Mouse (Mus musculus) hindbrain, embryonic 10.5 days (tissue): Measurements from ENCODE around the gene Cntd1. TPM values are rescaled to one million over a fixed set of nuclear protein-coding genes. Genes with fewer than 3 reads are reported as not detected.

Experiments
- DNase-seq: peaks from one replicate; pipeline ENCODE4 v3.0.0-alpha.2; 2017; ENCODE audit warnings: low spot score
- H3K27ac ChIP-seq: fragments of 300-500 bp; sonication (generic); 2 replicates; pipeline ENCODE4 v1.5.1; 2016; ENCODE audit warnings: mild to moderate bottlenecking, moderate library complexity
- H3K27me3 ChIP-seq: fragments of 300-500 bp; sonication (generic); 2 replicates; pipeline ENCODE4 v1.6.1; 2016; ENCODE audit warnings: mild to moderate bottlenecking; ENCODE audit not compliant: poor library complexity, insufficient read depth, severe bottlenecking
- H3K36me3 ChIP-seq: fragments of 300-500 bp; sonication (generic); 2 replicates; pipeline ENCODE4 v1.6.1; 2016; ENCODE audit warnings: mild to moderate bottlenecking, moderate library complexity
- H3K4me1 ChIP-seq: fragments of 300-500 bp; sonication (generic); replicated peaks from 2 replicates; pipeline ENCODE4 v1.6.1; 2016; ENCODE audit warnings: mild to moderate bottlenecking
- H3K4me3 ChIP-seq: fragments of 300-500 bp; sonication (generic); 2 replicates; pipeline ENCODE4 v1.5.1; 2016; ENCODE audit warnings: mild to moderate bottlenecking, moderate library complexity
- H3K9me3 ChIP-seq: fragments of 300-500 bp; sonication (generic); 2 replicates; pipeline ENCODE4 v1.6.1; 2016; ENCODE audit warnings: mild to moderate bottlenecking, moderate library complexity
- WGBS: fragments of 180-500 bp; shearing (Covaris S2); methylation state at CpG from one replicate; pipeline ENCODE4 v1.1.7; 2016; 5-methylcytosine and 5-hydroxymethylcytosine counted together
- polyA plus RNA-seq: library from polyadenylated mRNA; unstranded; fragments of >200 nt; fragmentation: Nextera tagmentation; extraction: Ambion mirVana; gene quantifications from 2 replicates; pipeline ENCODE4 v1.2.1, GENCODE M21; 2016

The Cntd1 gene
- polyA plus RNA-seq, 1 experiment from 2014 or later = 0.95 TPM

DNA sequence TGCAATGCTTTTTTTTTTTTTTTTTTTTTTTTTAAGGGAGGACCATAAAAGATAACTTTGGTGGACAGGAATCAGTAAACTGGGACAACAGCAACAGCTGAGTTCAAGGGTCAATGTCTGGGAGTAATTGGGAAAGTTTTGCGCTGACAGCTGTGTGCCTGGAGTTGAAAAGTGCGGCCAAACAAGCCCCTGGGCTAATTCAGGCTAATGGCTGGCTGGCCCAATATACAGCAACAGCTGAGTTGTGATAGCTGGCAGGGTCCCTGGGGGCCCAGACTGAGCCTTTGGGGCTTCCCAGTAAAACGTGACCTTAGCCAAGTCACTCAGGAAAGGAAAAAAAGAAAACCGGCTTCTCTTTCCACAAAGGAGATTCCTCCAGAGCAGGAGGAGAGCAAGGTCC is 33.7 kb upstream of the Cntd1 start:
- Histone ChIP-seq H3K36me3 (no peaks in the 10 kb centered on the region), H3K4me3 (peak overlapping the region; percentile 70; the same call in 1 of the 2 replicates), H3K4me1 (peaks cover 26% of the 10 kb centered on the region), H3K27me3 (peaks cover 49% of the 10 kb centered on the region), H3K27ac (no peak overlapping the region), H3K9me3 (no peaks in the 10 kb centered on the region)
- 32% methylated on average over 4 of the region's 4 CpGs for WGBS
- DNase-seq = peak; percentile 59

DNA sequence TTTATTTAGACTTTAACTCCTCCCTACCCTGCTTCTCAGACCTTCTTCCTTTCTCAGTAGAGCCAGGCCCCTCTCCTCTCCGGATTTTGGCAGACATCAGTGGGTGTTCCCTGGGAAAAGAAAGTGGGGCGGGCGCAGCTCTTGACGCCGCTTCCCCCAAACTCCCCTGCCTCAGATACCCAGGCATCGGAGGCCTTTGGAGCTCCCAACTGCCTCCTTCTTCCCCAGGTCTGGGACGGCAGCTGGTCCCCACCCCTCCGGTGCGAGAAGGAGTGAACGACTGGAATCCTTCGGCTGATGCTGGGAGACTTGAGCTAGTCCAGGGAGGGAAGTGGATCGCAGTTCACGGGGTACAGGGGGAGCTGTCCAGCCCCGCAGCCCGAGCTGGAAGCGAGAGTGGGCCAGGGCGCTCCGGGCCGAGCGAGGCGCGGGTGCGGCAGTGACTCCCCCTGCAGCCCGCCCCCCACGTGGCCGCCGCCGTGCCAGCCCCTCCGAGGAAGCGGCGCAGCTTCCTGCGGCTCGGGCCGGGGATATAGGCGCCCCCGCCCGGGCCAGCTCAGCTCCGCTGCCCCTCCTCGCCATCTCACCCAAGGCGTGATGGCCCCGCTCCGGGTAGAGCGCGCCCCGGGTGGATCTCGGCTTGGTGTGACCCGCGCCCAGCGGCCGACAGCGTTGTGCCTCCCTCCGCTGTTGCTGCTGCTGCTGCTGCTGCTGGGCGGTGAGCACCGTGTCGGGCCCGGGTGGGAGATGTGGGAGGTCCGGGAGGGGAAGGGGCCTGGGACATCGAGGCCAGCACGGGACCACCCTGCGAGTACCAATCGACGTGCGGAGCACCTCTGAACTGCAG is 32.7 kb upstream of the Cntd1 start, which contains the start of gene Ramp2:
TSS of gene Ramp2 (plus strand) at position 174 of the 847 bp plus-strand sequence.
- Histone ChIP-seq H3K4me1 (peaks cover 26% of the 10 kb centered on the region), H3K27ac (peak within 1 kb of the TSS; percentile 88), H3K27me3 (peaks cover 49% of the 10 kb centered on the region), H3K4me3 (peak within 1 kb of the TSS; percentile 70), H3K9me3 (no peaks in the 10 kb centered on the region), H3K36me3 (no peaks in the 10 kb centered on the region)
- DNase-seq = peak; percentile 67
- WGBS = under 1% methylated on average over 63 of the region's 63 CpGs

DNA sequence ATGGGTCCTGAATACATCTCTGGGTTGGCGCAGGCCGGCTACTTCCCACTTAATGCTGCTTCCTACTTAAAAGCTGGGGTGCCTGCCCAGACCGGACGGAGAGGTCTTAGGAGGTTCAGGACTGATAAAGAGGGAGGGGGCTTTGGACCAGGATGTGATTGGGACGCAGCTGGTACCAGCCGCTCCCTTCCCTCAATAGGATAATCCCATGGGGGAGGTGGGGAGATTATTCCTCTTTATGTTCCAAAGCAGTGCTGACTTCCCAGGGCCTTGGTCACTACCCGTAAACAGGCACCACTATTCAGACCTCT is 32.2 kb upstream of the Cntd1 start:
- WGBS = 7% methylated on average over 7 of the region's 7 CpGs
- Histone ChIP-seq H3K4me1 (peaks cover 26% of the 10 kb centered on the region), H3K36me3 (no peaks in the 10 kb centered on the region), H3K27ac (peak overlapping the region; percentile 88), H3K4me3 (peak overlapping the region; percentile 70), H3K9me3 (no peaks in the 10 kb centered on the region), H3K27me3 (peaks cover 49% of the 10 kb centered on the region)
- DNase-seq = no peak

DNA sequence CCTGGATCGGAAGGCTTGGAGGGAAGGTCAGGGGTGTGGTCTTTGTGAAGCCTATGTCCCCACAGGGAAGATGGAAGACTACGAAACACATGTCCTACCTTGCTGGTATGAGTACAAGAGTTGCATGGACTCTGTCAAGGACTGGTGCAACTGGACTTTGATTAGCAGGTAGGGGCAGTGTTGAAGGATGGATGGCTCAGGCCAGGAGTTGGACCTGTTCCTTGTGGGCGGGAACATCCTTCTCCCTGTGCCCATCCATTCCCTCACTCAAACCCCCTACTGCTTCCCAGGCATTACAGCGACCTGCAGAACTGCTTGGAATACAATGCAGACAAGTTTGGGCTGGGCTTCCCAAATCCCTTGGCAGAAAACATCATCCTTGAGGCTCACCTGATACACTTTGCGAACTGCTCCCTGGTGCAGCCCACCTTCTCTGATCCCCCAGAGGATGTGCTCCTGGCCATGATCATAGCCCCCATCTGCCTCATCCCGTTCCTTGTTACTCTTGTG is 31.2 kb upstream of the Cntd1 start:
- H3K9me3 ChIP-seq = no peaks in the 10 kb centered on the region
- peaks cover 27% of the 10 kb centered on the region for H3K4me1 ChIP-seq
- H3K4me3 ChIP-seq = peak overlapping the region; percentile 70; the same call in 1 of the 2 replicates
- no peaks in the 10 kb centered on the region for H3K36me3 ChIP-seq
- H3K27ac ChIP-seq = peak overlapping the region; percentile 26; the same call in 1 of the 2 replicates
- 86% methylated on average over 6 of the region's 6 CpGs for WGBS
- H3K27me3 ChIP-seq = peaks cover 49% of the 10 kb centered on the region
- DNase-seq = no peak

DNA sequence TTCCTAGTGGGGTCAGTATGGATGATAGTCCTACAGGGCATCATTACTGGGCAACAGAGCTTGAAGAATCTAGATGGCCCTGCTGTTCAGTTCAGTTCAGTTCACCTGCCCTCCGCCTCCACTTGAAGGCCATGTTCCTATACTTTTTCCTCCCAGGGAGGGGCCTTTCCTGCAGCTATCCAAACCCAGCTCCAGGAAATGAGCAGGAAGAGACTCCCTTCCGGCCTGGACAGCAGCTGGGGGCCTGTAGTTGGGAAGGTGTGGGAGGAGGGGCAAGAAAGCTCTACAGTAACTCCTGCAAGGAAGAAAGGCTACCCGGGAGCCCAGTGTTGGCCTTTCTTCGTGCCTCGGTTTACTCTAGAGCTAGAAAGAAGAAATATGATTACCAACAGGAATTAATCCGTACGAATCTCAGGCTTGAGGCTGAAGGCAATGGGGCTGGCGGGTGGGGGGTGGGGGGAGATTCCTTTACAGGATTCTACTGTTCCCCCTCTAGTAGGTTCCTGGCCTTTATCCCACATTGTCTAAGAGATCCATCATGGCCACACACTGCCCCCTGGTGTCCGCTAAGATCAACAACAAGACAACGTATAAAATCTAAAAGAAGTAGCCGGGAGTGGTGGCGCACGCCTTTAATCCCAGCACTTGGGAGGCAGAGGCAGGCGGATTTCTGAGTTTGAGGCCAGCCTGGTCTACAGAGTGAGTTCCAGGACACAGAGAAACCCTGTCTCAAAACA is 30.4 kb upstream of the Cntd1 start:
- Histone ChIP-seq H3K4me3 (peak overlapping the region; percentile 5; the same call in 1 of the 2 replicates), H3K27me3 (peaks cover 49% of the 10 kb centered on the region), H3K27ac (peak overlapping the region; percentile 26), H3K4me1 (peaks cover 34% of the 10 kb centered on the region), H3K36me3 (no peaks in the 10 kb centered on the region), H3K9me3 (no peaks in the 10 kb centered on the region)
- DNase-seq = peak; percentile 67
- 33% methylated on average over 14 of the region's 14 CpGs for WGBS

DNA sequence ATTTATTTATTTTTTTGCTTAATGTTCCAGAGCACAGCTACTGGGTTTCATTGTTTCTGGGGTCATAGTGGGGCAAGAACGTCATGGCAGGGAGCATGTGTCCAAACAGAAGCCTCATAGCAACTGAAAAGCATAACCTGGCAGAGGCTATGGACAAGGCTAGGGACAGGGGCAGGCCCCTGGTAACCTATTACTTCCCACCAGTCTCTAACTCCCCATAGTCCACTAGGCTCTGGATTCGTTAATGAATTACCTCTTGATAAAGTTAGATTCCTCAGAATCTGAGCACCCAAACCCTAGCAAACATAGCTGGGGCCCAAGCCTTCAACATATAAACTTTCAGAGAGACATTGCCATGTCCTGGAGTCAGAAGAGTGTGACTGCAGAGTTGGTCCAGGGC is 27.8 kb upstream of the Cntd1 start:
- H3K27ac ChIP-seq = no peak overlapping the region
- no peak for DNase-seq
- no peaks in the 10 kb centered on the region for H3K9me3 ChIP-seq
- no peak overlapping the region for H3K4me3 ChIP-seq
- WGBS = 80% methylated on average over 2 of the region's 2 CpGs
- H3K4me1 ChIP-seq = peaks cover 34% of the 10 kb centered on the region
- H3K36me3 ChIP-seq = peaks cover 3% of the 10 kb centered on the region
- peaks cover 25% of the 10 kb centered on the region for H3K27me3 ChIP-seq

DNA sequence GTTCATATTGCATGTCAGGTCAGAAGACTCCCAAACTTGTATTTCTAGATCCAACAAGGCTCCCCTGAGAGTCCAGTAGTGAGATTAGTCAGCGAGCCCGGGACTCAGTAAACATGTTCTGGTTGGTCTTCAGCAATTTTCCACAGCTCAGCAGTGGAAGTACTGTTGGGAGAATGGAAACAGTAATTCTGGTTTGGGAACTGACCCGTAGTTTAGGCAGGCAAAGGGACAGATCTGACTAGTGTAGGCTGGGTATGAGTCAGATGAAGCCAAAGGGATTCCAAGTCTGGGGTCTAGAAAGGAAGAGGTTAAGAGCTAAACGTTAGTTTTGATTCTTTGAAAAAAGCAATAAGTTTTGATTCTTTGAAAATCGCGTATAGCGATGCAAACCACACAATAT is 25.9 kb upstream of the Cntd1 start:
- Histone ChIP-seq H3K4me3 (peak overlapping the region; percentile 82), H3K4me1 (peaks cover 19% of the 10 kb centered on the region), H3K27ac (peak overlapping the region; percentile 96), H3K27me3 (peaks cover 6% of the 10 kb centered on the region), H3K36me3 (peaks cover 15% of the 10 kb centered on the region), H3K9me3 (no peaks in the 10 kb centered on the region)
- WGBS = 17% methylated on average over 7 of the region's 7 CpGs
- no peak for DNase-seq

DNA sequence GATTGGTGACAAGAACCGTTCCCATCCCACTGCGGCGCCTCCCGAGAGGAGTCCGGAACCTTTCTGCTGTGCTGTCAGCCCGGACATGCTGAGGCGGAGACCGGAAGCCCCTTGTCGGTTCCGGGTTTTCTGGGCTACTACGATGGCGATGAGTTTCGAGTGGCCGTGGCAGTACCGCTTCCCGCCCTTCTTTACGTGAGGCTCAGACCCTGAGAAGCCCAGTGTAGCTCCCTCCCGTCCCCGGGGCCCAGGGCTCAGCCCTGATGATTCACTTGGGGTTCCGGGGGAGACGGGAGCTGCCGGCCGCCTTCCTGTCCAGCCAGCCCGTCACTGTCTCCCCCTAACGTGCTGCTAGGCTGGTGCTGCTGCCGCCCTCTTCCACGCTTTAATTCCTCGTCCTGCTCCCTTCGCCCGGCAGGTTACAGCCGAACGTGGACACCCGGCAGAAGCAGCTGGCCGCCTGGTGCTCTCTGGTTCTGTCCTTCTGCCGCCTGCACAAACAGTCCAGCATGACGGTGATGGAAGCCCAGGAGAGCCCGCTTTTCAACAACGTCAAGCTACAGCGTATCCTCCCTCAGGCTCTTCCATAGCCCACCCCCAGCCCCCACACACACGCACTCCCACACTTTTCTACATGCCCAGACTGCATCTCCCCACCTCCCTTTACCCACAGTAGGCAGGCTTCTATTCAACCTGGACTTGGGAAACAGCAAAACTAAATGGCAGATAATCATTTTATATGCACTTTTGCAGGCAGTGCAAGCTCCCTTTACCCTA is 25.0 kb upstream of the Cntd1 start, which contains the start of gene Vps25:
TSS of gene Vps25 (plus strand) at position 95 of the 777 bp plus-strand sequence.
- no peaks in the 10 kb centered on the region for H3K27me3 ChIP-seq
- H3K36me3 ChIP-seq = peaks cover 23% of the 10 kb centered on the region
- peak; percentile 87 for DNase-seq
- H3K9me3 ChIP-seq = no peaks in the 10 kb centered on the region
- peak within 1 kb of the TSS; percentile 82 for H3K4me3 ChIP-seq
- H3K4me1 ChIP-seq = peaks cover 22% of the 10 kb centered on the region
- WGBS = under 1% methylated on average over 40 of the region's 40 CpGs
- H3K27ac ChIP-seq = peak within 1 kb of the TSS; percentile 96

DNA sequence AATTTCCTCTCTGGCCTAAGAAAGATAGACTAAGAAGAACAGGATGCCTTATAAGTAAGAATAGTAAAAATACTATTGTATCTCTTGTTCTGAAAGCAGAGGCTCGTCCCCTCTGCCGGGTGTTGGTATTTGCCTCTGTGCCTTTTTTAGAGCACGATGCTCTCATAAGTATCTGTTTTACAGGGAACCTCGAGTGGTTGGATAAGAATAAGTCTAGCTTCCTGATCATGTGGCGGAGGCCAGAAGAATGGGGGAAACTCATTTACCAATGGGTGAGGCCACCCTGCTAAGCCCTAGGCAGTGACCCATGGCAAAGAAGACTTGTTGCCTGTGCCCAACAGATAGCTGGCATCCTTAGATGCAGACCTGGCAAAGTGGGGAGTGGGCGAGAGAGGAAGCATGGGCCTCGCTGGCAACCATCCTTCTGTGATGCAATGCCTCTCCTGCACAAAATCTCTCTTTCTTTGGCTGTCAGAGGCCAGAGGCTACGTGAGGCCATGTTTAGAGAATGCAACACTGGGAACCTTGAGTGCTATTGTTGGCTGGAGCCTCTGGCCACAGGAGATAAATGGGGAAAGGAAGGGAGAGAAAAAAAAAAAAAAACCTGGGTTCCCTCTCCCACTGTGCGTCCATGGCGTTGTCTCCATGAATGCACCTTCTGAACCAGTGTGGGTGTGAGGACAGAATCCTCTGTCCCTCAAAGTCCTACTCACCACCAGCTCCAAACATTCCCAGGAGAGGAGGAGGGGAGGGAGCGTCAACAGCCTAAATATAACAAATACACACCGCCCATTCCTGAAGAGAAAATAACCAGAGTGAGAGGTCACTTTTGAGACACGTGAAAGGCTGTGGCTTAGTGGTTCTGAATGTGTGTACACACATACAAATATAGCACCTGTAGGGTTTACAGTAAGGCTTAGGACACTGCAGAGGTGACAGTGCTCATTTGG is 22.7 kb upstream of the Cntd1 start:
- DNase-seq = no peak
- 87% methylated on average over 13 of the region's 13 CpGs for WGBS
- Histone ChIP-seq H3K27ac (no peak overlapping the region), H3K4me3 (no peak overlapping the region), H3K36me3 (peaks cover 29% of the 10 kb centered on the region), H3K4me1 (peaks cover 45% of the 10 kb centered on the region), H3K27me3 (peaks cover 5% of the 10 kb centered on the region), H3K9me3 (no peaks in the 10 kb centered on the region)

DNA sequence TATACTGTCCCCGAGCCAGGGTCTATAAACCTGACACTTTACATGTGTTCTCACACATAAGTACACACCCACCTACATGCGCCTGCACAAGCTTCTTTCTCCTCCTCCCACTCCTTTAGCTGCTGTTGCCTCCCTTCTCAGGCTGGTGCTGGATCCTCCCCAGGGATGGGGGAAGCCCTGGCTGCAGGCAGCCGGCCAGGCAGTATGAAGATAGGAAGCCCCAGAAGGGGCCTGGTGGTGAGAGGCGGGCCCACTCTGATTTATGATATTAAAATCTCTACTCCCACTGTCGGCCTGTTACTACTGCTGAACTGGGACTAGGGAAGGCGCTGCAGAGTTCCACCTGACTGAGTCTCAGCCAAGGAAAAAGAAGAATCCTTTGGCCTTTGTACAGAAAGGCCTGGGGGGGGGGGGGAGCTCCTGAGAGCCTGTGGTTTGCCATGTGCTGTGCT is 19.5 kb upstream of the Cntd1 start:
- Histone ChIP-seq H3K27me3 (peaks cover 36% of the 10 kb centered on the region), H3K36me3 (peaks cover 29% of the 10 kb centered on the region), H3K27ac (peak overlapping the region; percentile 85), H3K4me3 (peak overlapping the region; percentile 66), H3K9me3 (no peaks in the 10 kb centered on the region), H3K4me1 (peaks cover 61% of the 10 kb centered on the region)
- 44% methylated on average over 6 of the region's 6 CpGs for WGBS
- DNase-seq = no peak

DNA sequence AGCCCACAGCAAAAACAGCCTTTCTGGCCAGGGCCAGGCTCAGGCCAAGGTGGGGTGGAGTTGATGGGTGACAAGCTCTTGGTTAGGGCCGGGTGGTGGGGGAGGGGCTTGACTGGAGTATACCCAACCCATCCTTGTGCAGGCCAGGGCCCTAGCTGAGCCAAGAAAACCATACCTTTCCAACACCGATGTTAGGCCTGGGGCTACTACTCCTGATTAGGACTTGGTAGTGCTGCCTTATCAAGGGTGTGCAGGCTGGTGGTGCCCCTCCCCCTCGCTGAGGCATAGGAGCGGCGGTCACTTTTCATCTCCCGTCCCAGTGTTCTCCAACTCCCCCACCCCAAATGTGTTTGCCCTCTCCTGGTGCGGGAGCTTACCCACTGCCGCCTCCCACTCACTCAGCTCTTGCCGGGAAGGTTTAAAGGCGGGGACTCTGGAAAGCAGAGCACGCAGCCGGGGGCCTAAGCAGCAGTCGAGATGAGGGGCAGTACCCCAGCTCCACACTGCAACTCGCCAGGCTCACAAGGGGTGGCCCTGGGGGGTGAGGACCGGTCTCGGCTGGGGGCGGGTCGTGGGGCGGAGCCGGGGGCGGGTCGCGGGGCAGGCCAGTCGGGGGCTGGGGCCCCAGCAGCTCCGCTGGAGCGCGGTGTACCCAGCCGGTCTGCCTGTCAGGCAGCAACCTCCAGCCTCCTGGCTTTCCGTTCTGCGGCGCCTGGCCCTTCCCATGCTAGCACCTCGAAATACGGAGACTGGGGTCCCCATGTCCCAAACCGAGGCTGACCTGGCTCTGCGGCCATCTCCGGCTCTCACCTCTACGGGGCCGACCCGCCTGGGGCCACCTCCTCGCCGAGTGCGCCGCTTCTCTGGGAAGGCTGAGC is 18.6 kb upstream of the Cntd1 start, which contains the start of gene Wnk4:
TSS of gene Wnk4 (plus strand) at position 620 of the 878 bp plus-strand sequence.
- Histone ChIP-seq H3K27me3 (peaks cover 44% of the 10 kb centered on the region), H3K27ac (peak within 1 kb of the TSS; percentile 85), H3K4me1 (peaks cover 63% of the 10 kb centered on the region), H3K36me3 (peaks cover 29% of the 10 kb centered on the region), H3K4me3 (peak within 1 kb of the TSS; percentile 66), H3K9me3 (no peaks in the 10 kb centered on the region)
- under 1% methylated on average over 43 of the region's 43 CpGs for WGBS
- DNase-seq = peak; percentile 79
